Mouse (Mus musculus) bone marrow, adult 2 months (tissue): ENCODE results near the gene Phtf1. TPM values are rescaled to one million over a fixed set of nuclear protein-coding genes. Genes with fewer than 3 reads are reported as not detected.
A peak's percentile ranks its signal among the peaks of the same experiment; 100 is the strongest.

Experiments used
- H3K27ac ChIP-seq: fragments of 200-500 bp; 2 replicates; pipeline ENCODE4 v1.5.1; 2012; ENCODE audit warnings: low read depth, mild to moderate bottlenecking, control low read depth, inconsistent platforms, low read length; ENCODE audit not compliant: control insufficient read depth, poor library complexity, insufficient read depth
- H3K4me1 ChIP-seq: fragments of 200-500 bp; 2 replicates; pipeline ENCODE4 v1.6.1; 2011; ENCODE audit warnings: low read length; ENCODE audit not compliant: control insufficient read depth, insufficient read depth
- H3K4me3 ChIP-seq: fragments of 200-500 bp; replicated peaks from 2 replicates; pipeline ENCODE3; 2011; ENCODE audit warnings: mild to moderate bottlenecking, low read depth, low read length, control low read depth; ENCODE audit not compliant: control insufficient read depth
- CTCF ChIP-seq: fragments of 200-500 bp; IDR thresholded peaks from 2 replicates; pipeline ENCODE4 v1.5.1; 2011; ENCODE audit warnings: low read length, control low read depth; ENCODE audit not compliant: control insufficient read depth, insufficient read depth
- POLR2A ChIP-seq: fragments of 200-500 bp; IDR thresholded peaks from 2 replicates; pipeline ENCODE4 v1.6.1; 2011; ENCODE audit warnings: low read depth, mild to moderate bottlenecking, control low read depth, low read length, borderline replicate concordance; ENCODE audit not compliant: control insufficient read depth
- WGBS: fragments of 180-500 bp; shearing (Covaris S2); methylation state at CpG from one replicate; pipeline ENCODE4 v1.1.7; 2018; 5-methylcytosine and 5-hydroxymethylcytosine counted together
- polyA plus RNA-seq: library from polyadenylated mRNA; stranded (reverse); fragments of >200 nt; gene quantifications from 2 replicates; pipeline ENCODE4 v1.2.4, GENCODE M21; 2011; ENCODE audit warnings: low replicate concordance; ENCODE audit not compliant: missing spikeins, insufficient read depth, insufficient read length

The Phtf1 gene
- polyA plus RNA-seq, 1 experiment, result 23.1 TPM

DNA sequence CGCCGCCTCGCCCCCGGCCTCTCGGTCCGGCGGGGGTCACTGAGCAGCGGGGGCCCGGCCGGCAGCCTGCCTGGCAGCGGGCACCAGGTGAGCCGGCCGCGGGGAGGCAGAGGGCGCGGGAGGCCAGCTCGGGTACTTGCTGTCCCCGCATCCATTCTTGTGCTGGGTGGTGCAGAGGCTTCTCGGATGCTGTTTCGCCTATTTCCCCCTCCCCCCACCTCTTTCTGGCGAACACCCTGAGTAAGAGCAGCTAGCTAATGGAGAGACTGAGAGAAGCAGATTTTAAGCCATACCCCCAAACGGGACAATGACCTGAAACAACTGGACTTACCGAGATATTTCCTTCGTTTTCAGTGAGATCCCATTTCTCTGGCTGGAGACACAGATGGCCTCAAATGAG is 791 bp downstream of the Phtf1 start:
- Histone ChIP-seq H3K27ac (peak overlapping the region; percentile 85), H3K4me1 (no peaks in the 10 kb centered on the region; the same call in 1 of the 2 replicates)

DNA sequence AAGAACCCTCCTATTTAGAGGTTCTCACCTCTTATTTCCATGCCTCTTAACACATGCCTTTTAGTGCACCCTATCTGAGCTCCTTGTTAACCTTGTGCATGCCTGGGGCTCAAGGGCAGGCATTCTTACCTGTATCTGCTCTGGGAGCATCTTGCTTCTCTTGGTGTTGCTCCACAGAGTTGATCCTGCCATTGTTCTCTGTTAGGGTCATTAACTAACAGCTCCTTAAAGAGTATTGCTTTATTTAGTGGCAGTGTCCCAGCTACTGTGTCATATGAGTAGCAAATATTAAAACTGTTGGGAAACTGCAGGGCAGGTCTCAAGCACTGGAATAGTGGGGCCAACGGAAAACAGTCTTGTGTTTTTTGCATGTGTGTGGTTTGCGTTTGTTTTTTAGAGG is 3.2 kb downstream of the Phtf1 start:
- no peak for TF ChIP-seq CTCF
- TF ChIP-seq POLR2A, result no peak
- 85% methylated on average over 2 of the region's 2 CpGs for WGBS
- no peaks in the 10 kb centered on the region for H3K4me1 ChIP-seq
- H3K27ac ChIP-seq, result no peak overlapping the region
- no peak overlapping the region for H3K4me3 ChIP-seq

More for the DNA sequence above, 791 bp downstream of the Phtf1 start:
- under 1% methylated on average over 24 of the region's 24 CpGs for WGBS
- H3K4me3 ChIP-seq, result peak overlapping the region; percentile 91
- no peak for TF ChIP-seq POLR2A
- TF ChIP-seq CTCF, result no peak

DNA sequence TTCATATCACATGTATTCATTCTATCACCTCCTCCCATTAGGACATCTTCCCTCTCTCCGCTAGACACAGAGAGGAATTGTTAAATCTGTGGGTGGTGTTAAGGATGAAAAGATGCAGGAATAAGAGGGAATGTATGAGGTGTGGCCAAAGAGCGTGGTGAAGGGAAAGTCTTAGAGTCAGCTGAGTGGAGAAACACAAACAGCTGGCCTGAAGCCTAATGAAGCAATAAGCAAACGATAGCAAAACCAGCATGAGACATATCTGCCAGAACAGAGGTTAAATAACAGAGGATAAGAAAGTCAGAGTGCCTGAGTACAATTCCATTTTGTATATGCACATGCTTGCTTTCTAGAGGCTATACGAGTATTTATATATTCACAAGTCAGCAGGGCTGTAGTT is 16.6 kb downstream of the Phtf1 start:
- H3K4me3 ChIP-seq, result no peak overlapping the region
- 75% methylated on average over 4 of the region's 4 CpGs for WGBS
- no peaks in the 10 kb centered on the region; the same call in 1 of the 2 replicates for H3K4me1 ChIP-seq
- H3K27ac ChIP-seq, result no peak overlapping the region
- no peak for TF ChIP-seq POLR2A

GRCm38 (mm10) chr3:103985194-103985593 is 17.3 kb downstream of the Phtf1 start:
- no peak overlapping the region for H3K27ac ChIP-seq
- TF ChIP-seq POLR2A, result no peak
- no peak for TF ChIP-seq CTCF
- WGBS, result 66% methylated on average over 2 of the region's 2 CpGs
- H3K4me3 ChIP-seq, result no peak overlapping the region
- no peaks in the 10 kb centered on the region; the same call in 1 of the 2 replicates for H3K4me1 ChIP-seq

DNA sequence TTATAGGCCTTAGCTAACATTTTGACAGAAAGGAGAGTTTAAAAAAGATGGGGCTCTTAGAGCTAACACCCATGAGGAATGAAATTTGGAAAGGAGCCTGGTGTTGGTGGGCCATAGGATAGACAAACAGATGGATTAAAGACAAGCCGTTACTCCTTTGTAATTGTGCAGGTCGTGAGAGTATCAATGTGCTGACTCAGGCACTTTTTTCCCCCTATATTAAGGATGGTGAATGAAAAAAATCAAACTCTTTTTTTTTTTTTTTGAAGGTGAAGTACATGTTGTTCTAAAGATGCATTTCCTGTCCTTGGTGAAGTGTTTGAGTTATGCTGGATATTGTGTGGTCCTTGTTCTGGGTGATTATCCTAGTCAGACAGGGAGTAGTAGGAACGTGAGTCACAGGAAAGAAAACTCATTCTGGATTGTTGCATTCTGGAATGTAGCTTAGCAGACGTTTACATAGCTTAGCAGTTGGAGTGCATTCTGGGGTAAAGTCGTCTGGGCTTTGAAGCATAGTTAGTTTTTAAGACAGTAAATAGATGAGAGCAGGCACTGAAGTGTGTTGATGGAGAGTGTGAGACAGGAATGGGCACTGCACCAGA is 20.0 kb downstream of the Phtf1 start:
- no peak overlapping the region for H3K4me3 ChIP-seq
- H3K27ac ChIP-seq, result no peak overlapping the region
- no peaks in the 10 kb centered on the region; the same call in 1 of the 2 replicates for H3K4me1 ChIP-seq
- no peak for TF ChIP-seq CTCF
- no peak for TF ChIP-seq POLR2A
- 75% methylated on average over 5 of the region's 5 CpGs for WGBS

DNA sequence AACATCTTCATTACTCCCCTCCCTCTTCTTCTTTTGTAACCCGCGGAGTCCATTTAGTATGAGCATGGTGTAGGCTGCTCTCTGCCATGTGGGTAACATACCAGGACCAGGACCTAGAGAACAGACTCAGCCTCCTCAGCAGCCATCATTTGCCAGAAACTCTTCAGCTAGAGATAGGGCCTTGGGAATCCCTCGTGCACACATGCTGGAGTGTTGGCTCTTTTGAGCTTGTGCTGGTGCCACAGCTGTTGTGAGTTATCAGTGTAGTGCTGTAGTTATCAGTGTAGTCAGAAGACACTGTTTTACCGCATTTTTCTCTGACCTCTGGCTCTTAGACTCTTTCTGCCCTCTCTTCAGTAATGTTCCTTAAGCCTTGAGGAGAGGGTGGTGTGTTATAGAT is 21.4 kb downstream of the Phtf1 start:
- TF ChIP-seq CTCF (no peak), POLR2A (no peak)
- Histone ChIP-seq H3K4me3 (no peak overlapping the region), H3K27ac (no peak overlapping the region), H3K4me1 (no peaks in the 10 kb centered on the region; the same call in 1 of the 2 replicates)
- 71% methylated on average over 4 of the region's 4 CpGs for WGBS

DNA sequence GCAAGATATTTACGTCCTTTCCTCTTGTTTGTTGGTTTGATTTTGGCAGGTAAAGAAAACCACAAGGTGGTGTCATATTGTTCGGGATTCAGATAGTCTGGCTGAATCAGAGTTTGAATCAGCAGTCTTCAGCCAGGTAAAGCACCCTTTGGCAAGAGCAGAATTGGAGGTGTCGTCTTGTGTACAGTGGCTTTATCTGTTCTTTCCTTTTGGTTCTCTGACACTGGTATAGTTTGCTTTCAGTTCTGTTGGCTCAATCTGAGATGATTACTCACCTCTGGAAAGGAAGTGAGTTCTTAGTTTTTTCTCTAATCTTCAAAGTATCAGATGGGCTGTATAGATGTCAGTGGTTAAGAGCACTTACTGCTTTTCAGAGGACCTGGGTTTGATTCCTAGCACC is 23.4 kb downstream of the Phtf1 start:
- TF ChIP-seq CTCF, result no peak
- no peak for TF ChIP-seq POLR2A
- WGBS, result 82% methylated on average over 3 of the region's 3 CpGs
- Histone ChIP-seq H3K4me3 (no peak overlapping the region), H3K27ac (no peak overlapping the region), H3K4me1 (no peaks in the 10 kb centered on the region)

DNA sequence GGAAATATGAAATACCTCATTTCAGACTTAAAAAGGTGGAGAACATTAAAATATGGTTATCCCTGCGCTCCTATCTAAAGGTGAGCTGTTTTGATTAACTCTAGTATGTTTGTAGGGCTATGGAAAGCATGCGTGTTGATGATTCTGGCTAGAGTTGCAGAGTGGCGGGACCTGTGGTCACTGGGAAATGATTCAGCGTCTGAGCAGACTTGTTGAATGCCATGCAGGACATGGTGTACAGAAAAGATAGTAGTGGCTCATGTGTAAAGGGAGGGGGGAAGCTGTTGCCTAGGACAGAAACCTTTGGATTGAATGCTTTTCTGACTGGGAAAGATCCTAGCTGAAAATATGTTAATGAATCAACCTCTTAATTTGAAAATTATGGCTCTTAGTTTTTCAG is 30.8 kb downstream of the Phtf1 start:
- no peak for TF ChIP-seq CTCF
- TF ChIP-seq POLR2A, result no peak
- H3K27ac ChIP-seq, result no peak overlapping the region
- no peaks in the 10 kb centered on the region for H3K4me1 ChIP-seq
- WGBS, result 52% methylated on average over 4 of the region's 4 CpGs
- no peak overlapping the region for H3K4me3 ChIP-seq
